Mouse (Mus musculus): ENCODE measurements around the gene Ccdc88c. TPM values are rescaled to one million over a fixed set of nuclear protein-coding genes. Genes with fewer than 3 reads are reported as not detected.
A peak's percentile ranks its signal among the peaks of the same experiment; 100 is the strongest.

Ccdc88c gene
- 14.0 and 15.3 TPM in 2 replicates for polyA plus RNA-seq (2014; fragmentation: Nextera tagmentation; extraction: Ambion mirVana)

GRCm38 (mm10) chr12:101028954-101029731 is at the start of gene Ccdc88c:
Ccdc88c (minus strand) TSS chr12:101029056.
- no peaks in the 10 kb centered on the region for H3K9me3 ChIP-seq (ENCODE audit: low read depth, low read length)
- peak within 1 kb of the TSS; percentile 64 for H3K4me3 ChIP-seq (ENCODE audit: low read depth, low read length)
- peak within 1 kb of the TSS; percentile 79 for H3K9ac ChIP-seq
- no peaks in the 10 kb centered on the region for H3K36me3 ChIP-seq (ENCODE audit: insufficient read depth)
- DNase-seq: peak; percentile 91
- H3K4me1 ChIP-seq (ENCODE audit: insufficient read depth): no peaks in the 10 kb centered on the region; the same call in 1 of the 2 replicates
- H3K27me3 ChIP-seq (ENCODE audit: insufficient read depth, low read length): peaks cover 28% of the 10 kb centered on the region
- ATAC-seq (ENCODE audit: insufficient read depth): peak; percentile 87
- peak within 1 kb of the TSS; percentile 89 for H3K27ac ChIP-seq (ENCODE audit: low read depth)
- peak; percentile 73 for TF ChIP-seq CTCF (IDR thresholded peaks at IDR 0.05; ENCODE audit: low read depth)
- WGBS: under 1% methylated on average over 51 of the region's 56 CpGs
- H3K4me2 ChIP-seq: peak within 1 kb of the TSS; percentile 96

DNA sequence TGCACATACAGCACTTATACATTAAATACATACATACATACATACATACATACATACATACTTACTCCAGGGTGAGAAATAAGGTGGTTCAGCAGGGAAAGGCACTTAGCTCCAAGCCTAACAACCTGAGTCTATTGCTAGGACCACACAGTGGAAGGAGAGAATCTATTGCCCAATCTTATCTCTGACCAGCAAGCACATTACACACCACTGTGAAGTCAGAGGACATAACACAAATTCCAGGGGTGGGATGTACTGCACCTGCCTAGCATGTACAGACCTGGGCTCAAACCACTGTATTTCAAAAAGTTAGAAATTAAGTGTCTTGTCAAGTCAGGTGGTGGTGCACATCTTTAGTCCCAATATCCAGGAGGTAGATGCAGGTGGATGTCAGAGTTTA is 49.1 kb upstream of the Ccdc88c start:
- Histone ChIP-seq H3K9ac (no peak overlapping the region), H3K4me1 (ENCODE audit: insufficient read depth) (peaks cover 9% of the 10 kb centered on the region; the same call in 1 of the 2 replicates), H3K27ac (ENCODE audit: low read depth) (no peak overlapping the region), H3K9me3 (ENCODE audit: low read depth, low read length) (no peaks in the 10 kb centered on the region), H3K4me3 (ENCODE audit: low read depth, low read length) (no peak overlapping the region), H3K4me2 (no peak overlapping the region), H3K27me3 (ENCODE audit: insufficient read depth, low read length) (no peaks in the 10 kb centered on the region), H3K36me3 (ENCODE audit: insufficient read depth) (peaks cover 43% of the 10 kb centered on the region; the same call in 1 of the 2 replicates)
- DNase-seq (no peak), ATAC-seq (ENCODE audit: insufficient read depth) (no peak)
- no peak for TF ChIP-seq CTCF (IDR thresholded peaks at IDR 0.05; ENCODE audit: low read depth)

DNA sequence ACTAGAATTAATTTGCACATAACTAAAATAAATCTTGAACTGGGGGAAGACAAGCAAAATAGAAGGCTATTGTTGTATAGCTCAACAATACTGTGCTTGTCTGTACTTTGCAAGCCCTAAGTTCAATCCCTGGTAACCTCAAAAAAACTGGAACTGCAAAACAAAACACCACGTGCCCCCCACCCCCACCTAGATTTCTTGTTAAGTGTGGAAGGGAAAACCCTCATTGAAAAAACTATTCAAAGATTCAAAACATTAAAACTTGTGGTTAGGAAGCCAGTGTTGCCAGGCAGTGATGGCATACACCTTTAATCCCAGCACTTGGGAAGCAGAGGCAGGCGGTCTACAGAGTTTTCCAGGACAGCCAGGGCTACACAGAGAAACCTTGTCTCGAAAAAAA is 46.6 kb upstream of the Ccdc88c start:
- Histone ChIP-seq H3K9me3 (ENCODE audit: low read depth, low read length) (no peaks in the 10 kb centered on the region), H3K4me3 (ENCODE audit: low read depth, low read length) (no peak overlapping the region), H3K27me3 (ENCODE audit: insufficient read depth, low read length) (no peaks in the 10 kb centered on the region), H3K4me1 (ENCODE audit: insufficient read depth) (0 out of 2 replicates have a peak, but pooled peaks cover 2% of the 10 kb centered on the region), H3K27ac (ENCODE audit: low read depth) (no peak overlapping the region), H3K9ac (no peak overlapping the region), H3K4me2 (no peak overlapping the region), H3K36me3 (ENCODE audit: insufficient read depth) (peaks cover 32% of the 10 kb centered on the region; the same call in 1 of the 2 replicates)
- DNase-seq (no peak), ATAC-seq (ENCODE audit: insufficient read depth) (no peak)
- WGBS: 82% methylated on average over 3 of the region's 3 CpGs
- no peak for TF ChIP-seq CTCF (IDR thresholded peaks at IDR 0.05; ENCODE audit: low read depth)

- Histone ChIP-seq H3K27ac (ENCODE audit: low read depth) (no peak overlapping the region), H3K27me3 (ENCODE audit: insufficient read depth, low read length) (no peaks in the 10 kb centered on the region), H3K9ac (no peak overlapping the region), H3K9me3 (ENCODE audit: low read depth, low read length) (no peaks in the 10 kb centered on the region), H3K4me2 (no peak overlapping the region), H3K4me3 (ENCODE audit: low read depth, low read length) (no peak overlapping the region), H3K4me1 (ENCODE audit: insufficient read depth) (no peaks in the 10 kb centered on the region), H3K36me3 (ENCODE audit: insufficient read depth) (peaks cover 29% of the 10 kb centered on the region; the same call in 1 of the 2 replicates)
- 88% methylated on average over 4 of the region's 4 CpGs for WGBS
- ATAC-seq (ENCODE audit: insufficient read depth) (no peak), DNase-seq (no peak)
- TF ChIP-seq CTCF (IDR thresholded peaks at IDR 0.05; ENCODE audit: low read depth): no peak
These were observed 46.1 kb upstream of the Ccdc88c start for GRCm38 (mm10) chr12:101074821-101075429.

GRCm38 (mm10) chr12:101069813-101070212 is 41.0 kb upstream of the Ccdc88c start:
- 66% methylated on average over 1 of the region's 1 CpGs for WGBS
- no peak for DNase-seq

DNA sequence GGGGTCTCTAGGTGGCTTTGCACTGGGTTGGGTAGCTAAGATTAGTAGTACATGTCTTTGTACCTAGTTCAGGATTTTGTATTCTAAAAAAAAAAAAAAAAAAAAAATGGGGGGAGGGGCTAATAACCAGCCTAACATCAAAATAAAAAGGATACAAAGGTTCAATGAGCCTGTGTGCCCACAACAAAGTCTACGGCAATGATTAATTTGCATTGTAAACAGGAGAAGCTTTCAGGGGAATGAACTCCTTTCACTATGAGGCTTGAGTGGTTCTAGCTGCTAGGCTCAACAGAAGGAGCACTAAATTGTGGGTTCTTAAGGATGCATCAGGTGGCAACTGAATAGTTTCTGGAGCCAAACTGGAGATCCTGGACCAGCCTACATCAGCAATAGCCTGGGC is 37.5 kb upstream of the Ccdc88c start:
- Histone ChIP-seq H3K4me3 (ENCODE audit: low read depth, low read length) (no peak overlapping the region), H3K9me3 (ENCODE audit: low read depth, low read length) (no peaks in the 10 kb centered on the region), H3K4me2 (no peak overlapping the region), H3K4me1 (ENCODE audit: insufficient read depth) (no peaks in the 10 kb centered on the region), H3K9ac (no peak overlapping the region), H3K27ac (ENCODE audit: low read depth) (no peak overlapping the region), H3K36me3 (ENCODE audit: insufficient read depth) (peaks cover 62% of the 10 kb centered on the region), H3K27me3 (ENCODE audit: insufficient read depth, low read length) (no peaks in the 10 kb centered on the region)
- ATAC-seq (ENCODE audit: insufficient read depth) (no peak), DNase-seq (no peak)
- WGBS: 97% methylated on average over 1 of the region's 1 CpGs
- TF ChIP-seq CTCF (IDR thresholded peaks at IDR 0.05; ENCODE audit: low read depth): no peak

More at GRCm38 (mm10) chr12:101069813-101070212, 41.0 kb upstream of the Ccdc88c start:
- TF ChIP-seq CTCF (IDR thresholded peaks at IDR 0.05; ENCODE audit: low read depth): no peak
- no peak overlapping the region for H3K4me3 ChIP-seq (ENCODE audit: low read depth, low read length)
- no peaks in the 10 kb centered on the region for H3K27me3 ChIP-seq (ENCODE audit: insufficient read depth, low read length)
- H3K9me3 ChIP-seq (ENCODE audit: low read depth, low read length): no peaks in the 10 kb centered on the region
- no peaks in the 10 kb centered on the region for H3K4me1 ChIP-seq (ENCODE audit: insufficient read depth)
- H3K9ac ChIP-seq: no peak overlapping the region
- H3K27ac ChIP-seq (ENCODE audit: low read depth): no peak overlapping the region
- no peak overlapping the region for H3K4me2 ChIP-seq
- no peak for ATAC-seq (ENCODE audit: insufficient read depth)
- H3K36me3 ChIP-seq (ENCODE audit: insufficient read depth): peaks cover 34% of the 10 kb centered on the region

GRCm38 (mm10) chr12:101039956-101040355 is 11.1 kb upstream of the Ccdc88c start:
- TF ChIP-seq CTCF (IDR thresholded peaks at IDR 0.05; ENCODE audit: low read depth): no peak
- no peak for ATAC-seq (ENCODE audit: insufficient read depth)
- DNase-seq: no peak
- no peaks in the 10 kb centered on the region for H3K27me3 ChIP-seq (ENCODE audit: insufficient read depth, low read length)
- no peak overlapping the region for H3K4me2 ChIP-seq
- no peak overlapping the region for H3K27ac ChIP-seq (ENCODE audit: low read depth)
- H3K9me3 ChIP-seq (ENCODE audit: low read depth, low read length): no peaks in the 10 kb centered on the region
- no peaks in the 10 kb centered on the region for H3K4me1 ChIP-seq (ENCODE audit: insufficient read depth)
- peaks cover 66% of the 10 kb centered on the region for H3K36me3 ChIP-seq (ENCODE audit: insufficient read depth)
- no peak overlapping the region for H3K9ac ChIP-seq
- no peak overlapping the region for H3K4me3 ChIP-seq (ENCODE audit: low read depth, low read length)

All from lung, embryonic 14.5 days (tissue).